ENCODE assay signal across 9 mouse cellular contexts in genomic region chr10:127210961-127211405, GRCm38 (mm10). TPM values are rescaled to one million over a fixed set of nuclear protein-coding genes. Genes with fewer than 3 reads are reported as not detected.
DNase-seq lines count a peak whose midpoint lies in the region; ATAC-seq lines count a peak whose summit lies in the region.
"Had no signal": no experiment of that assay in that cellular context is flagged by ENCODE, and none has a peak within 500 bp of the region (broad histone marks: within the 10 kb centered on the region; RNA-seq: fewer than 3 reads in every experiment).

No protein-coding gene starts in this region.

- WGBS in heart, embryonic 10.5 days, result 1% methylated on average over 25 of the region's 25 CpGs
- WGBS in hindbrain, embryonic 11.5 days, result under 1% methylated on average over 20 of the region's 25 CpGs
- WGBS in limb, embryonic 13.5 days, result under 1% methylated on average over 25 of the region's 25 CpGs
- 0% methylated on average over 25 of the region's 25 CpGs for WGBS in midbrain, embryonic 14.5 days

- H3K27ac ChIP-seq in heart, embryonic 10.5 days, result peak overlapping the region; percentile 88
- peak overlapping the region; percentile 30; the same call in 1 of the 2 replicates for H3K27ac ChIP-seq in hindbrain, embryonic 11.5 days (ENCODE audit: low read depth, low read length)
- H3K27ac ChIP-seq in limb, embryonic 13.5 days, result no peak overlapping the region; the same call in 1 of the 2 replicates
- peak overlapping the region; percentile 45; the same call in 1 of the 2 replicates for H3K27ac ChIP-seq in midbrain, embryonic 14.5 days (replicated peaks; ENCODE audit: low read depth, low read length)

- DNase-seq in heart, embryonic 10.5 days (ENCODE audit: low spot score), result no peak
- DNase-seq in heart, adult 9 months (ENCODE audit: low spot score in 2 of 2), result no peak
- peak; percentile 66 for DNase-seq in hindbrain, embryonic 11.5 days (ENCODE audit: low spot score)
- DNase-seq in midbrain, embryonic 14.5 days, result no peak
- no peak for DNase-seq in right cerebral cortex, postnatal 36 days (ENCODE audit: low spot score in 2 of 2)
- DNase-seq in spleen, postnatal 14 days (ENCODE audit: low spot score in 2 of 2), result no peak

- peak overlapping the region; percentile 94 for H3K4me3 ChIP-seq in heart, embryonic 10.5 days
- H3K4me3 ChIP-seq in hindbrain, embryonic 11.5 days (ENCODE audit: low read depth, low read length), result peak overlapping the region; percentile 87
- H3K4me3 ChIP-seq in limb, embryonic 13.5 days, result peak overlapping the region; percentile 86
- H3K4me3 ChIP-seq in midbrain, embryonic 14.5 days (replicated peaks; ENCODE audit: low read depth, low read length), result peak overlapping the region; percentile 78

- H3K4me2 ChIP-seq in hindbrain, embryonic 11.5 days (replicated peaks; ENCODE audit: low read depth, low read length), result peak overlapping the region; percentile 92
- peak overlapping the region; percentile 97 for H3K4me2 ChIP-seq in limb, embryonic 13.5 days (replicated peaks)
- peak overlapping the region; percentile 90 for H3K4me2 ChIP-seq in midbrain, embryonic 14.5 days (ENCODE audit: low read length)

- H3K9ac ChIP-seq in hindbrain, embryonic 11.5 days (ENCODE audit: low read depth, low read length), result peak overlapping the region; percentile 72
- H3K9ac ChIP-seq in limb, embryonic 13.5 days, result peak overlapping the region; percentile 84
- peak overlapping the region; percentile 76 for H3K9ac ChIP-seq in midbrain, embryonic 14.5 days (replicated peaks; ENCODE audit: low read length)

- H3K4me1 ChIP-seq in heart, embryonic 10.5 days, result peaks cover 20% of the 10 kb centered on the region
- H3K4me1 ChIP-seq in hindbrain, embryonic 11.5 days (replicated peaks; ENCODE audit: control insufficient read depth, insufficient read depth, low read length), result 0 out of 2 replicates have a peak, but pooled peaks cover 3% of the 10 kb centered on the region
- peaks cover 15% of the 10 kb centered on the region for H3K4me1 ChIP-seq in limb, embryonic 13.5 days
- H3K4me1 ChIP-seq in midbrain, embryonic 14.5 days (ENCODE audit: control insufficient read depth, insufficient read depth, low read length), result peaks cover 10% of the 10 kb centered on the region

- no peaks in the 10 kb centered on the region for H3K9me3 ChIP-seq in heart, embryonic 10.5 days
- no peaks in the 10 kb centered on the region for H3K9me3 ChIP-seq in hindbrain, embryonic 11.5 days (ENCODE audit: control insufficient read depth, low read length)
- H3K9me3 ChIP-seq in limb, embryonic 13.5 days, result no peaks in the 10 kb centered on the region
- H3K9me3 ChIP-seq in midbrain, embryonic 14.5 days (ENCODE audit: control insufficient read depth, low read length), result no peaks in the 10 kb centered on the region

- no peaks in the 10 kb centered on the region for H3K27me3 ChIP-seq in heart, embryonic 10.5 days (ENCODE audit: insufficient read depth, poor library complexity, severe bottlenecking)
- H3K27me3 ChIP-seq in hindbrain, embryonic 11.5 days (ENCODE audit: control insufficient read depth, insufficient read depth, low read length), result no peaks in the 10 kb centered on the region
- no peaks in the 10 kb centered on the region for H3K27me3 ChIP-seq in limb, embryonic 13.5 days
- H3K27me3 ChIP-seq in midbrain, embryonic 14.5 days (ENCODE audit: control insufficient read depth, insufficient read depth, low read length), result no peaks in the 10 kb centered on the region

- peak; percentile 50 for ATAC-seq in common myeloid progenitor, adult 5-6 weeks (replicated peaks; ENCODE audit: low read depth, poor library complexity, severe bottlenecking)
- ATAC-seq in hindbrain, embryonic 11.5 days (ENCODE audit: low FRiP score), result peak; percentile 75
- ATAC-seq in limb, embryonic 13.5 days (ENCODE audit: low FRiP score, low read depth), result peak; percentile 73
- peak; percentile 64 for ATAC-seq in midbrain, embryonic 14.5 days (ENCODE audit: low FRiP score, low TSS enrichment)

- peaks cover 26% of the 10 kb centered on the region for H3K36me3 ChIP-seq in heart, embryonic 10.5 days
- H3K36me3 ChIP-seq in hindbrain, embryonic 11.5 days (ENCODE audit: control insufficient read depth, insufficient read depth, low read length), result no peaks in the 10 kb centered on the region
- peaks cover 28% of the 10 kb centered on the region for H3K36me3 ChIP-seq in limb, embryonic 13.5 days
- peaks cover 22% of the 10 kb centered on the region for H3K36me3 ChIP-seq in midbrain, embryonic 14.5 days (ENCODE audit: control insufficient read depth, insufficient read depth, low read length)

RNA-seq across cellular contexts. Expression of gene Pip4k2c, which starts 0.4 kb away (rescaled TPM):
- 27.9 and 29.3 TPM in 2 replicates for polyA plus RNA-seq in heart, embryonic 10.5 days (2016; fragmentation: Nextera tagmentation; extraction: Ambion mirVana)
- 15.7 and 18.7 TPM in 2 replicates for total RNA-seq in common myeloid progenitor, adult 5-6 weeks (2017)
- polyA plus RNA-seq in hindbrain, embryonic 11.5 days (2014; fragmentation: Nextera tagmentation; extraction: Ambion mirVana), result 11.8 and 12.9 TPM in 2 replicates
- 27.6 and 29.1 TPM in 2 replicates for polyA plus RNA-seq in limb, embryonic 13.5 days (2015; fragmentation: Nextera tagmentation; extraction: Ambion mirVana)
- 12.5 and 14.6 TPM in 2 replicates for polyA plus RNA-seq in midbrain, embryonic 14.5 days (2014; fragmentation: Nextera tagmentation; extraction: Ambion mirVana)

RNA-seq across cellular contexts. Expression of gene Dtx3, which starts 15.5 kb away (rescaled TPM):
- 78.4 and 91.4 TPM in 2 replicates for polyA plus RNA-seq in heart, embryonic 10.5 days (2016; fragmentation: Nextera tagmentation; extraction: Ambion mirVana)
- 29.7 and 36.7 TPM in 2 replicates for total RNA-seq in common myeloid progenitor, adult 5-6 weeks (2017)
- polyA plus RNA-seq in hindbrain, embryonic 11.5 days (2014; fragmentation: Nextera tagmentation; extraction: Ambion mirVana), result 143 and 158 TPM in 2 replicates
- 169 and 173 TPM in 2 replicates for polyA plus RNA-seq in limb, embryonic 13.5 days (2015; fragmentation: Nextera tagmentation; extraction: Ambion mirVana)
- 219 and 244 TPM in 2 replicates for polyA plus RNA-seq in midbrain, embryonic 14.5 days (2014; fragmentation: Nextera tagmentation; extraction: Ambion mirVana)

RNA-seq across cellular contexts. Expression of gene Arhgef25, which starts 21.1 kb away (rescaled TPM):
- polyA plus RNA-seq in heart, embryonic 10.5 days (2016; fragmentation: Nextera tagmentation; extraction: Ambion mirVana), result 21.4 and 28.8 TPM in 2 replicates
- 9.7 and 16.4 TPM in 2 replicates for total RNA-seq in common myeloid progenitor, adult 5-6 weeks (2017)
- 30.1 and 32.0 TPM in 2 replicates for polyA plus RNA-seq in hindbrain, embryonic 11.5 days (2014; fragmentation: Nextera tagmentation; extraction: Ambion mirVana)
- 108 and 111 TPM in 2 replicates for polyA plus RNA-seq in limb, embryonic 13.5 days (2015; fragmentation: Nextera tagmentation; extraction: Ambion mirVana)
- 19.0 and 19.6 TPM in 2 replicates for polyA plus RNA-seq in midbrain, embryonic 14.5 days (2014; fragmentation: Nextera tagmentation; extraction: Ambion mirVana)
- total RNA-seq: neutrophil, adult 5-6 weeks had no signal

RNA-seq across cellular contexts. Expression of gene Slc26a10, which starts 30.5 kb away (rescaled TPM):
- polyA plus RNA-seq in heart, embryonic 10.5 days (2016; fragmentation: Nextera tagmentation; extraction: Ambion mirVana), result 9.2 and 12.9 TPM in 2 replicates
- total RNA-seq in common myeloid progenitor, adult 5-6 weeks (2017), result 0.78 and 1.0 TPM in 2 replicates
- polyA plus RNA-seq in hindbrain, embryonic 11.5 days (2014; fragmentation: Nextera tagmentation; extraction: Ambion mirVana), result 0.73 and 0.96 TPM in 2 replicates
- 1.4 and 1.6 TPM in 2 replicates for polyA plus RNA-seq in limb, embryonic 13.5 days (2015; fragmentation: Nextera tagmentation; extraction: Ambion mirVana)
- polyA plus RNA-seq in midbrain, embryonic 14.5 days (2014; fragmentation: Nextera tagmentation; extraction: Ambion mirVana), result 0.58 and 0.66 TPM in 2 replicates

RNA-seq across cellular contexts. Expression of gene B4galnt1, which starts 46.0 kb away (rescaled TPM):
- 1.5 and 3.6 TPM in 2 replicates for polyA plus RNA-seq in heart, embryonic 10.5 days (2016; fragmentation: Nextera tagmentation; extraction: Ambion mirVana)
- total RNA-seq in common myeloid progenitor, adult 5-6 weeks (2017), result 56.5 TPM in 2 replicates
- 10.4 and 12.4 TPM in 2 replicates for polyA plus RNA-seq in hindbrain, embryonic 11.5 days (2014; fragmentation: Nextera tagmentation; extraction: Ambion mirVana)
- 6.2 and 6.9 TPM in 2 replicates for polyA plus RNA-seq in limb, embryonic 13.5 days (2015; fragmentation: Nextera tagmentation; extraction: Ambion mirVana)
- 66.8 and 74.1 TPM in 2 replicates for polyA plus RNA-seq in midbrain, embryonic 14.5 days (2014; fragmentation: Nextera tagmentation; extraction: Ambion mirVana)
